Mouse (Mus musculus): ENCODE measurements at regions not wholly inside any gene's neighbourhood (a gene's known extent, or its start where the extent isn't known, plus 50 kb on each side); places are given as distances from the start of the nearest gene placed in this dataset.

- Histone ChIP-seq H3K4me3 (replicated peaks; ENCODE audit: low read length) (no peak overlapping the region), H3K4me2 (replicated peaks) (no peak overlapping the region), H3K27me3 (ENCODE audit: control insufficient read depth, insufficient read depth, low read length) (no peaks in the 10 kb centered on the region), H3K27ac (no peak overlapping the region), H3K4me1 (replicated peaks; ENCODE audit: control insufficient read depth, insufficient read depth, low read length) (no peaks in the 10 kb centered on the region), H3K36me3 (replicated peaks; ENCODE audit: control insufficient read depth, insufficient read depth) (no peaks in the 10 kb centered on the region), H3K9ac (no peak overlapping the region), H3K9me3 (ENCODE audit: control insufficient read depth, low read length) (no peaks in the 10 kb centered on the region)
- ATAC-seq (ENCODE audit: low FRiP score) (no peak), DNase-seq (ENCODE audit: low spot score) (peak; percentile 92)
- 53% methylated on average over 4 of the region's 4 CpGs for WGBS
Observed at GRCm38 (mm10) chr7:111969198-111969887, 54.0 kb upstream of the Usp47 start.

- Histone ChIP-seq H3K4me1 (replicated peaks; ENCODE audit: control insufficient read depth, insufficient read depth, low read length) (no peaks in the 10 kb centered on the region), H3K27ac (no peak overlapping the region), H3K9me3 (ENCODE audit: control insufficient read depth, low read length) (no peaks in the 10 kb centered on the region), H3K4me2 (replicated peaks) (no peak overlapping the region), H3K27me3 (ENCODE audit: control insufficient read depth, insufficient read depth, low read length) (no peaks in the 10 kb centered on the region), H3K36me3 (replicated peaks; ENCODE audit: control insufficient read depth, insufficient read depth) (no peaks in the 10 kb centered on the region), H3K9ac (no peak overlapping the region), H3K4me3 (replicated peaks; ENCODE audit: low read length) (no peak overlapping the region)
- 45% methylated on average over 5 of the region's 5 CpGs for WGBS
- ATAC-seq (ENCODE audit: low FRiP score) (no peak), DNase-seq (ENCODE audit: low spot score) (no peak)
Observed at GRCm38 (mm10) chr7:111968261-111968660, 55.0 kb upstream of the Usp47 start.

GRCm38 (mm10) chr7:111966716-111967115, 56.6 kb upstream of the Usp47 start:
- H3K4me2 ChIP-seq (replicated peaks): no peak overlapping the region
- no peak overlapping the region for H3K27ac ChIP-seq
- ATAC-seq (ENCODE audit: low FRiP score): no peak
- H3K4me3 ChIP-seq (replicated peaks; ENCODE audit: low read length): no peak overlapping the region
- no peaks in the 10 kb centered on the region for H3K36me3 ChIP-seq (replicated peaks; ENCODE audit: control insufficient read depth, insufficient read depth)
- WGBS: 90% methylated on average over 3 of the region's 3 CpGs
- no peak for DNase-seq (ENCODE audit: low spot score)
- no peaks in the 10 kb centered on the region for H3K27me3 ChIP-seq (ENCODE audit: control insufficient read depth, insufficient read depth, low read length)
- no peaks in the 10 kb centered on the region for H3K4me1 ChIP-seq (replicated peaks; ENCODE audit: control insufficient read depth, insufficient read depth, low read length)
- H3K9me3 ChIP-seq (ENCODE audit: control insufficient read depth, low read length): no peaks in the 10 kb centered on the region
- no peak overlapping the region for H3K9ac ChIP-seq

GRCm38 (mm10) chr7:111963969-111964368, 59.3 kb upstream of the Usp47 start:
- H3K27me3 ChIP-seq (ENCODE audit: control insufficient read depth, insufficient read depth, low read length): no peaks in the 10 kb centered on the region
- ATAC-seq (ENCODE audit: low FRiP score): no peak
- no peak overlapping the region for H3K4me2 ChIP-seq (replicated peaks)
- no peaks in the 10 kb centered on the region for H3K4me1 ChIP-seq (replicated peaks; ENCODE audit: control insufficient read depth, insufficient read depth, low read length)
- H3K4me3 ChIP-seq (replicated peaks; ENCODE audit: low read length): no peak overlapping the region
- H3K9ac ChIP-seq: no peak overlapping the region
- DNase-seq (ENCODE audit: low spot score): no peak
- H3K9me3 ChIP-seq (ENCODE audit: control insufficient read depth, low read length): no peaks in the 10 kb centered on the region
- 96% methylated on average over 1 of the region's 1 CpGs for WGBS
- H3K27ac ChIP-seq: no peak overlapping the region
- no peaks in the 10 kb centered on the region for H3K36me3 ChIP-seq (replicated peaks; ENCODE audit: control insufficient read depth, insufficient read depth)

GRCm38 (mm10) chr7:111959977-111960376, 63.3 kb upstream of the Usp47 start:
- no peak overlapping the region for H3K4me2 ChIP-seq (replicated peaks)
- H3K9ac ChIP-seq: no peak overlapping the region
- DNase-seq (ENCODE audit: low spot score) (no peak), ATAC-seq (ENCODE audit: low FRiP score) (no peak)
- H3K4me1 ChIP-seq (replicated peaks; ENCODE audit: control insufficient read depth, insufficient read depth, low read length): no peaks in the 10 kb centered on the region
- no peaks in the 10 kb centered on the region for H3K9me3 ChIP-seq (ENCODE audit: control insufficient read depth, low read length)
- H3K4me3 ChIP-seq (replicated peaks; ENCODE audit: low read length): no peak overlapping the region
- no peaks in the 10 kb centered on the region for H3K27me3 ChIP-seq (ENCODE audit: control insufficient read depth, insufficient read depth, low read length)
- no peaks in the 10 kb centered on the region for H3K36me3 ChIP-seq (replicated peaks; ENCODE audit: control insufficient read depth, insufficient read depth)
- WGBS: 88% methylated on average over 3 of the region's 3 CpGs
- H3K27ac ChIP-seq: no peak overlapping the region

GRCm38 (mm10) chr7:111956671-111957070, 66.6 kb upstream of the Usp47 start:
- no peak for DNase-seq (ENCODE audit: low spot score)
- ATAC-seq (ENCODE audit: low FRiP score): no peak
- H3K4me2 ChIP-seq (replicated peaks): no peak overlapping the region

GRCm38 (mm10) chr7:111939631-111940030, 83.7 kb upstream of the Usp47 start:
- ATAC-seq (ENCODE audit: low FRiP score) (no peak), DNase-seq (ENCODE audit: low spot score) (no peak)
- Histone ChIP-seq H3K4me1 (replicated peaks; ENCODE audit: control insufficient read depth, insufficient read depth, low read length) (no peaks in the 10 kb centered on the region), H3K4me2 (replicated peaks) (no peak overlapping the region), H3K4me3 (replicated peaks; ENCODE audit: low read length) (no peak overlapping the region), H3K9ac (no peak overlapping the region), H3K9me3 (ENCODE audit: control insufficient read depth, low read length) (no peaks in the 10 kb centered on the region), H3K27ac (no peak overlapping the region), H3K36me3 (replicated peaks; ENCODE audit: control insufficient read depth, insufficient read depth) (no peaks in the 10 kb centered on the region), H3K27me3 (ENCODE audit: control insufficient read depth, insufficient read depth, low read length) (no peaks in the 10 kb centered on the region)
- WGBS: 87% methylated on average over 4 of the region's 4 CpGs

More at GRCm38 (mm10) chr7:111956671-111957070, 66.6 kb upstream of the Usp47 start:
- H3K27ac ChIP-seq: no peak overlapping the region
- H3K36me3 ChIP-seq (replicated peaks; ENCODE audit: control insufficient read depth, insufficient read depth): no peaks in the 10 kb centered on the region
- H3K9ac ChIP-seq: no peak overlapping the region
- no peaks in the 10 kb centered on the region for H3K27me3 ChIP-seq (ENCODE audit: control insufficient read depth, insufficient read depth, low read length)
- no peaks in the 10 kb centered on the region for H3K9me3 ChIP-seq (ENCODE audit: control insufficient read depth, low read length)
- H3K4me1 ChIP-seq (replicated peaks; ENCODE audit: control insufficient read depth, insufficient read depth, low read length): no peaks in the 10 kb centered on the region
- no peak overlapping the region for H3K4me3 ChIP-seq (replicated peaks; ENCODE audit: low read length)
- 61% methylated on average over 2 of the region's 2 CpGs for WGBS

- ATAC-seq (ENCODE audit: low FRiP score) (no peak), DNase-seq (ENCODE audit: low spot score) (no peak)
- WGBS: 87% methylated on average over 3 of the region's 3 CpGs
- H3K4me1 ChIP-seq (replicated peaks; ENCODE audit: control insufficient read depth, insufficient read depth, low read length): no peaks in the 10 kb centered on the region
- H3K9me3 ChIP-seq (ENCODE audit: control insufficient read depth, low read length): no peaks in the 10 kb centered on the region
- H3K4me3 ChIP-seq (replicated peaks; ENCODE audit: low read length): no peak overlapping the region
- H3K4me2 ChIP-seq (replicated peaks): no peak overlapping the region
- no peak overlapping the region for H3K27ac ChIP-seq
- no peaks in the 10 kb centered on the region for H3K27me3 ChIP-seq (ENCODE audit: control insufficient read depth, insufficient read depth, low read length)
- no peaks in the 10 kb centered on the region for H3K36me3 ChIP-seq (replicated peaks; ENCODE audit: control insufficient read depth, insufficient read depth)
- H3K9ac ChIP-seq: no peak overlapping the region
Observed at GRCm38 (mm10) chr7:111937547-111937946, 85.8 kb upstream of the Usp47 start.

GRCm38 (mm10) chr7:111937102-111937501, 86.2 kb upstream of the Usp47 start:
- ATAC-seq (ENCODE audit: low FRiP score): no peak

GRCm38 (mm10) chr7:111932725-111933124, 90.6 kb upstream of the Usp47 start:
- H3K4me1 ChIP-seq (replicated peaks; ENCODE audit: control insufficient read depth, insufficient read depth, low read length): no peaks in the 10 kb centered on the region
- H3K9me3 ChIP-seq (ENCODE audit: control insufficient read depth, low read length): no peaks in the 10 kb centered on the region
- DNase-seq (ENCODE audit: low spot score) (no peak), ATAC-seq (ENCODE audit: low FRiP score) (no peak)
- H3K9ac ChIP-seq: no peak overlapping the region
- H3K36me3 ChIP-seq (replicated peaks; ENCODE audit: control insufficient read depth, insufficient read depth): no peaks in the 10 kb centered on the region
- H3K4me3 ChIP-seq (replicated peaks; ENCODE audit: low read length): no peak overlapping the region
- 92% methylated on average over 2 of the region's 2 CpGs for WGBS
- H3K4me2 ChIP-seq (replicated peaks): no peak overlapping the region
- no peak overlapping the region for H3K27ac ChIP-seq
- no peaks in the 10 kb centered on the region for H3K27me3 ChIP-seq (ENCODE audit: control insufficient read depth, insufficient read depth, low read length)

More at GRCm38 (mm10) chr7:111937102-111937501, 86.2 kb upstream of the Usp47 start:
- H3K36me3 ChIP-seq (replicated peaks; ENCODE audit: control insufficient read depth, insufficient read depth): no peaks in the 10 kb centered on the region
- no peak for DNase-seq (ENCODE audit: low spot score)
- no peak overlapping the region for H3K4me3 ChIP-seq (replicated peaks; ENCODE audit: low read length)
- no peaks in the 10 kb centered on the region for H3K27me3 ChIP-seq (ENCODE audit: control insufficient read depth, insufficient read depth, low read length)
- H3K4me2 ChIP-seq (replicated peaks): no peak overlapping the region
- no peak overlapping the region for H3K27ac ChIP-seq
- no peak overlapping the region for H3K9ac ChIP-seq
- WGBS: 81% methylated on average over 2 of the region's 2 CpGs
- no peaks in the 10 kb centered on the region for H3K4me1 ChIP-seq (replicated peaks; ENCODE audit: control insufficient read depth, insufficient read depth, low read length)
- no peaks in the 10 kb centered on the region for H3K9me3 ChIP-seq (ENCODE audit: control insufficient read depth, low read length)
